Mouse (Mus musculus) fibroblast of lung, adult 2 months (primary cell): ENCODE results near the gene Cracr2b.

Source experiments
- DNase-seq: peaks from one replicate; pipeline ENCODE4 v3.0.0-alpha.2; 2011; ENCODE audit warnings: low read depth

The Cracr2b gene

DNA sequence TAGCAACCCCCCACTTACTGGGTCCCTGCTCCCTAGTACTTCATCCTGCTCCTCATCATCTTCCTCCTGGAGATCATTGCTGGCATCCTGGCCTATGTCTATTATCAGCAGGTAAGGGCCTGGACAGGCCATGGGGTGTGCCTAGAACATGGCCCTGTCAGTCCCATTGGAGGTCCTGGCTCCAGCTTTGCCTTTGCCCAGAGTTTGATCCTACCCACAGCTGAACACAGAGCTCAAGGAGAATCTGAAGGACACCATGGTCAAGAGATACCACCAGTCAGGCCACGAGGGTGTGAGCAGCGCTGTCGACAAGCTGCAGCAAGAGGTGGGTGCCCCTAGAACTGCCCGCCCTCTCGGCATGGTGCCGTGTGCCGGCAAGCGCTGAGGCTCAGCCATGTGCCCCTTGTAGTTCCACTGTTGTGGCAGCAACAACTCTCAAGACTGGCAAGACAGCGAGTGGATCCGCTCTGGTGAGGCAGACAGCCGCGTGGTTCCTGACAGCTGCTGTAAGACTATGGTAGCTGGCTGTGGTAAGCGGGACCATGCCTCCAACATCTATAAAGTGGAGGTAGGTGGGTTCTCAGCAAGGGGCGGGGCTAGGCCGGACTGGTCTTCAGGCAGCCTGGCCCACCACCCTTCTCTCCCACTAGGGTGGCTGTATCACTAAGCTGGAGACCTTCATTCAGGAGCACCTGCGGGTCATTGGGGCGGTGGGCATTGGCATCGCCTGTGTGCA is 9.2 kb downstream of the Cracr2b start:
- DNase-seq, result no peak

DNA sequence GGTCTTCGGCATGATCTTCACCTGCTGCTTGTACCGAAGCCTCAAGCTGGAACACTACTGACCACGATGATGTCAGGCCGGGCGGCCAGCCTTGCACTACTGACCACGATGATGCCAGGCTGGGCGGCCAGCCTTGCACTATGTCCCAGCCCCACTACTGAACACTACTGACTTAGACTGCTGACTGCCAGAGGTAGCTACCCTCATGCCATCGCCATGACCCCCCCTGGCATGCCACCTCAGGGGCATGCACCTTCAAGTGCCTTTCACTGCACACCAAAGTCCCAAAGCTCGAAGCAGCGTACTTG is 9.7 kb downstream of the Cracr2b start:
- DNase-seq, result no peak

DNA sequence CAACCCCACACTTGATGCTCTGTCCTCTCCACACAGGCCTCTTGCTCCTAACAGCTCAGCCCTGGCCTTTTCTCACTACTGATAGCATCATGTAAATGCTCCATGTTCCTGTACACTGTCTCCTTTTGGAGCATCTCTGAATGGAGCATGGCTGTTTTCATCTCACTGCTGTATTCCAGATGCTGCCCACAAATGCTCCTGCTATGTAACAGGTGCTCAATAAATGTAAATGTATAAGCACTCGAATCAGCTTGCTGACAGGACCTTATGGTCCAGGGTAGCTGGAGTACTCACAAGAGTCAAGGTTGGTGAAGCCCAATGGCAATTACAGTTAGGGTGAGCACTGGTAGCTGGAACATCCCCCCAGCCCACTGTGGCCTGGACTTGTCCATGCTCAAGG is 10.3 kb downstream of the Cracr2b start:
- no peak for DNase-seq

DNA sequence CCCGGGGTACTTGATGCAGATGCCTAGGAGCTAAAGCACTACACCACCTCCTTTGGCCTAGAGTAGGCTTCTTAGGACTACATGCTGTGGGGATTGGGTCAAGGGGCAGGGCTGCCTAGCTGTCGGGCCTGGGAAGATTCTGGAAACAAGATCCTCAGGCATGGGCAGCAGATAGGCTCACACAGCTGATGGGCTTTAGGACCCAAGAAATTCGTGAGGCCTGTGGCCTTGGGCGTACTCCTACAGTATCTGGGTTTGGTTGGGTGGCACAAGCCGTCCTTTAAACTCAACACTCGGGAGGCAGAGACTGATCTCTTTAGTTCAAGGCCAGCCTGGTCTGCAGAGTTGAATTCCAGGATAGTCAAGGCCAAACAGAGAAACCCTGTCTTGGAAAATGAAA is 11.3 kb downstream of the Cracr2b start:
- no peak for DNase-seq

DNA sequence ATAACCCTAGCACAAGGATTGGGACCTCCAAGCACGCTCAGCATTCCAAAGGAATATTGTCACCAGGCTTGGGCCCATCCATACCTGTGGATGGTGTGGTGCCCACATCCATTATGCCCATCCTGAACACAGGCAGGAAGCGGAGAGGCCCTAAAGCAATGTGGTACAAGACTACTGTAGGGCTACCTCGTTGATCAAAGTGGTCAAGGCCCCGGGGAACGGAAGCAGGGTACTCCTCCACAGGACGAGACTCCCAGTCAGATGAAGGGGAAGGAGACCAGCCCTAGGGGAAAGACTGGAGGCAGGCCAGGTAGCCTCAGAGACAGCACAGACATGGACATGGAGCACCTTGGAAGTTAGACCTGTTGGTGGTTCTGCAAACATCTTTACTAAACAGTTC is 11.9 kb downstream of the Cracr2b start:
- no peak for DNase-seq

DNA sequence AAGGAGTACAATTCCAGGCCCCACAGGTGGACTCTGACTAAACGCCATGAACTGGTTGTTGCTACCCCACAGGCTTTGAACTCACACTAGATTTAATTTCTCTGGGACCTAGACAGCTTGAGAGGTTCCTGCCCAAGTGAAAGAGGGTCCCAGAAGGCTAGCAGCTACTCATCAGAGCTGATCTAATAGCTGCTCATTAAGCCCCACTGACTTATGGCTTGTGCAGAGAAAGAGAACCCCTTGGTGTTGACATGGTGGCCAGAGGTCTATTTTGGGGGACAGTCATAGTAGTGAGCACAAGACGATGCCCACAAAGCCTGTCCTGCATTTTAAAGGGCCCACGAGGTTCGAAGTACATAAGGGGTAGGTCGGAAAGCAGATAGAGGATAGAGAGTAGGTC is 13.3 kb downstream of the Cracr2b start:
- DNase-seq, result no peak

DNA sequence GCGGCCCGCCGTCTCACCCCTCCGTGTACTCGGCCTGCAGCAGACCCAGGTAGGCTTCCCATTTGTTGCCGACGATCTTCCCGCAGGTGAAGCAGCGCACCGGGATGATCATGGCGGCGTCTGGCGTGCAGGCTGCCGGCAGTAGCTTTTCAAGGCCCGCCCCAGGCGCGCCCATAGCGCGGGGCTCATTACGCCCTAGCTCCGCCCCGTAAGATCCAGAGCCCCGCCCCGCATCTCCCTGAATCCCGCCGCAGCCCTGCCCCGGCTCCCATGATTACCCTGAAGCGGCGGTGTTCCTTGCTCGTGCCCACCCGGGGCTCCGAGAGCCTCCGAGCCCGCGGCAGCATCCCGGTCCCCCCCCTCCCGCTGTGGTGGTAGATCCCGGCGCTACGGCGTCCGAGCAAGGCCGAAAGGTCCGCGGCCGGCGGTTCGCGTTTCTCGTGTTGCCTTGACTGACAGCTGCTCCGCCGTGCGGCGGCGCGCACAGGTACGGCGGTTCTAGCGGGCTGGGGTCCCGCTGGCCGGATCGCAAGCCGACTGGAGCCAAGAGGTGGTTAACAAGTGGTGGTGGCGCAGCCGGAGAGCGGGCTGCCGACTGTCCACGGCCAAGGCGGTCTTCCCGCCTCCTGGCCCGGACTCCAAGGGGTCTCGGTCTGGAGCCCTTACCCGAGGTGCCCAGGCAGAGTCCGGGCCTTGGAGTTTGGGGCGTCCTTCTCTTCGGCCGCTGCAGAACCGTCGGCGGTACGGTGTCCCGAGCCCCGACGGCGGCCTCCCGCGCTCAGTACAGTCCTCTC is 14.3 kb downstream of the Cracr2b start, which contains the start of the genes Polr2l and Tspan4:
Gene Polr2l (minus strand): TSS at position 122 of the 794 bp plus-strand sequence.
Gene Tspan4 (plus strand): TSS at position 230 of the 794 bp plus-strand sequence.
- no peak for DNase-seq

DNA sequence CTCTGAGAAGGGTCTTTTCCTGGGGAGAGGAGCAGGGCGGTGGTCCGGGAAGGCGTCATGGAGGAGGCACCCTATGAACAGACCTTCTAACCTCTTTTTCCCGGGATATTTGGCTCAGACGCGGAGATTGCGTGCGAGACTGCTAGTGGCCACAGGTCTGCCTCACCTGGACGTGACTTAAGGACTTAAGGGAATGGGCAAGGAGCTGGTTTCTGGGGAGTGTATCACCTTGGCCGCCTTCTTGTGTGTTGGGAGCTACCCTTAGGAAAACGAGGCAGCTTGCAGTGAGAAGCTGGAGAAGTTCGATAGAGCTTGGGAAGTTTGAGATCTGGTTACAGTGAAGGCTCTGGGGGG is 14.9 kb downstream of the Cracr2b start:
- no peak for DNase-seq

DNA sequence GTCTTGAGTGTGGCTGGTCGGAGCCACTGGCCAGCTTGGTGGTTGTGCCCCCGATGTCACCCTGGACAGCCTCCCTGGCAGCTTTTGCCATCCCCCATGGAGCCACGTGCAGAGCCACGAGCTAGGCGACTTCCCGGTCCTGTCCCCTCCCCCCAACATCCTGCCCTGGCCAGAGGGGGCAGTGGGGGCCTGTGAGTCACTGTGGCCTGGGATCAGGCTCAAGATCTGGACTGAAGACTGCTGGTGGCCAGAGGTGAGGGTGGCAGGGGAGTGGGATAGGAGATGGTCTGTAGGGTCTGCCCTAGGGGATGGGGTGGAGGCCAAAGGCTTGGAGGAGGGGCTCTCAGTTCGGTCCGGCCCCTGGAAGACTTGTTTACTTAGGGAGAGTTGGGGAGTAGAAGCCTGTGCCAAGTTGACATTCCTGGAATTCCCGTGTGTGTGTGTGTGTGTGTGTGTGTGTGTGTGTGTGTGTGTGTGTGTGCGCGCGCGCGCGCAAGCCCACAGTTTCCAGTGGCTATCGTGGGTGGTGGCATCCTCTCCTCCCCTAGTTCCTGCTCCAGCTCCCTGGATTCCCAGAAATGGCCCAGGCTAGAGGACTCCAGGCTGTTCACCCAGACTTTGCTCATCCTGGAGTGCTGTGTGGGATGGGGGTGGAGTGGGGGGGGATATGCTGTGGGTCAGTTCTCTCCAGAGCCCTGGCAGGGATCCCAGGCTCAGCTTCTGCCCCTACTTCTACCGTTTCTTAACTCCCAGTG is 15.5 kb downstream of the Cracr2b start:
- DNase-seq, result peak; percentile 76

DNA sequence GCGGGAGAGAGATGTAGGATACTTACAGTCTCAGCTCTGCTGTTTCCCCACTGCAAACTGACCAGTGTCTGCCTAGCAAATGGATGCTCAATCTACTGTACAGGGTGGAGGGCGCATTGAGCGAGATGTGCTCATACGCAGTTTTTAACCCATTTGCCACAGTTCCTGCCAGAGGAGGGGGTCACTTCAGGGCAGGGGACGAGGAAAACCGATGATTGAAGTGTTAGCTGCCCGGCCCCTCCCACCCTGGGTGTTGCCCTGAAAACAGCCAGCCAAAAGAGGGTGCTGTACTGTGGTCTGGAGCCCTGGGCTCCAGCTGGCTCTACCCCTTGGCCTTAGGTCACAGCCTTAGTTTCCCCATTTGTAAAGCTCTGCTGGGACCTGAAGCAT is 16.1 kb downstream of the Cracr2b start:
- DNase-seq, result no peak

DNA sequence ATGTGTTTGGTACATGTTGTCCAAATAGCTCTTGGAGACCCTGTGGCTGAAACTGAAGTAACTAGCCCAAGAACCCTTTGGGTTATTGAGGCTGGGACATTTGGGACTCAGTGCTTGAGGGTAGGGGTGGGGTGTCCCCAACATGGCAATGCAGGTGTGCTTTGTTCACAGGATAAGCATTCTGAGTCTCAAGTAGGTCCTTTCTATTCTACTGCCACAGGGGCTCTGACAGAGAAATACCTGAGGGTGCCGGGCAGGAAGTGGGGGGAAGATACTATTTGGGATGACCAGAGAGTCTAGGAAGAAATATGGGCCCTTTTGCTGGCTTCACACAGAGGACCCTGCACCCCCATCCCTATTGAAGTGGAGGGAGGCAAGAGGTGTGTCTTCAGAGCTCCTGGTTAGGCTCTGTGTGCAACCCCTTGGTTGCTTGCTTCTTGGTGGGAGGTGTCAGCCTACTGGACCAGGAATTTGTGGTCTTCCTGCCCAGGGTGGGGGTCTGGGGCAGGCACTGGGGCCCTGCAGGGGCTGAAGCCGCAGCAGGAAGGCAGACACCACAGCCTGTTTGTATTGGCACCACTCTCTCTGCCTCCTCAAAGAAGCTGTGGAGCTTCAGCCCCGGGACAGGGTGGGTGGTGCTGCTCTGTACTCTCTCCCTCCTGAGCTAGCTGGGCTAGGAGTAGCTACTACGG is 16.8 kb downstream of the Cracr2b start:
- no peak for DNase-seq

DNA sequence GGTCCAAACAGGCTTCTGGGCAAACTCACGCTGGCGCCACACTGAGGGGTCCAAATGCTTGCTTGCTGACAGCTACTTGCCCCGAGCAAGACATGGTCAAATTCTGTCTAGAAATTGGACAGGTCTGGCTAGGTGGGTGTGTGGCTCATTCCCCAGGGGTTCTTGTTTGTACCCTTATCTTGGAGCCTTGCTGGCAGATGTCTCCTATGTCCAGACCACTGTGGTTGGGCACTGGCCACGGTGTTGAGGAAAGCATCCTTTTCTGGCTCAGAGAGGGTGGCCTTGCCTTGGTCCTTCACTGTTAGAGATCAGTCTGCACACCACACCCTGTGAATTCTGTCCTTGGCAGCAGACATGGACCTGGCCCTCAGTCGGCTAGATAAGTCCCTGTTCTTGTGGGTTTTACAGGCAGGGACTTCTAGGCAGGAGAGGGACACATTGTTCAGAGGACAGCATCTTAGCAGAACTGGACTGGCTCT is 17.4 kb downstream of the Cracr2b start:
- no peak for DNase-seq

DNA sequence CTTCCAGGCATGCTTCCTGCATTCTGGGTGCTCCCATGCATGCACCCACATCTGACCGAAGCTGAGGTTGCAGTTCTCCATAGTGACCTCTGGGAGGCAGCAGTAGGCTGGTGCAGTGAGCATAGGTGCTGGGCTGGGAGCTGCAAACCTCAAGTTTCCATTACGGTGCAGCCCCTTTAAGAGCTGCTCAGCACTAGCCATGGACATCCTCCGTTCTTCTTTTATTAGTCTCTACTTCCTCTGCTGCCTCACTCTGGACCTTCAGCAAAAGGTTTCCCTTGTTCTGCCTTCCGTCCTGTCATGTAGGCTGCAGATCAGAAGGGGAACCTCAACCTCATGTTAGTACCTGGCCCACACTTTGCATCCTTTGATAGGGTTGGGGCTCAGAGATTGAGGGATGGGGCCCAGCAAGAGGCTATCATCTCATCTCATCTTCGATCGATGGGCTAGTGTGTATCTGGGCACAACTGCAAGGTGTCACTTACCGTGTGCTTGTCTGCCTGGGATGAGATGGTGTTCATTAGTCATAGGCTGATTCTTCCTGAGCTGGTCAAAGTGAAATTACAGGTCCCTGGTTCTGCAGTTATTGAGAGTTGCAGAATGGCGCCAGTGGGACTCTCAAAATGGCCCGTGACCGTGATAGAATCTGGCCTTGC is 20.1 kb downstream of the Cracr2b start:
- DNase-seq, result no peak

DNA sequence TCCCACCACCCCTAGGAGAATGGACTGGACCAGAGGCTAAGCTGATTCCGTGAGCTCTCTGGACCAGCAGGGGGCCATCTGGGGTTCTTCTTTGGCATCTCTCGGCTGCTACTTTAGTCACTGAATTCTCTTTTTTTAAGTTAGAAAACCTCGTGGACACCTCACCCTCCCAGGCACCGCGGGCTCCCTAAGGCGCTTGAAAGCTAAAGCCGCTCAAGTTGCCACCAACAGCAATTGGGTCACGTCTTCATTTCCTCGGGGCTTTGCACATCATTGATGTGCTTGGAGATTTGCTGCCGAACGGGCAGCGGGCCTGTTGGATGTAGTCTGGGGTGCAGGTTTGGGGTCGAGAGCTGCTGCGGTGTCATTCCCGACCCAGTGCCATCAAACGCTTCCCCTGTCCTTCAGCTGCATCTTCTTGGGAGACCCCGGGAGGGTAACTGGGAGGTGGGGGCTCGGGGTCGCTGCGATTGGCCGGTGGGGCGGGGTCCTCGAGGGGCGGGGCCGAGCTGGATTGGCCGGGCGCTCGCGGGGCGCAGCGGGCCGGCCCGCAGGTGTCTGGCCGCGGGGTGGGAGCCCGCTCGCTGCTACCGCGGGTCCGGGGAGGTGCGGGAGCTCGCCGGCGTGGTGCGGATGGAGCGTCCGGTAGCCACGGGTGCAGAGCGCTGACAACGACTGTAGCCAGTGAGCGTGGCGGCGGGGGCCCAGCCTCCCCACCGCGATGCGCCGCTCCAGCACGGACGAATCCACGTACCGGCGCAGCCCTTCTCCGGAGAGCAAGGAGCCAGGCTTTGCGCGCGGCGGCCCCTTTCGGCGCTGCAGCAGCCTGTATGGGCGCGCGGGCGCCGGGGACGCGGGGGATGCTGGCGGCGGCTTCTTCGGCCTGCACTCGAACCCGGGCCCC is 20.9 kb downstream of the Cracr2b start:
- DNase-seq, result no peak

DNA sequence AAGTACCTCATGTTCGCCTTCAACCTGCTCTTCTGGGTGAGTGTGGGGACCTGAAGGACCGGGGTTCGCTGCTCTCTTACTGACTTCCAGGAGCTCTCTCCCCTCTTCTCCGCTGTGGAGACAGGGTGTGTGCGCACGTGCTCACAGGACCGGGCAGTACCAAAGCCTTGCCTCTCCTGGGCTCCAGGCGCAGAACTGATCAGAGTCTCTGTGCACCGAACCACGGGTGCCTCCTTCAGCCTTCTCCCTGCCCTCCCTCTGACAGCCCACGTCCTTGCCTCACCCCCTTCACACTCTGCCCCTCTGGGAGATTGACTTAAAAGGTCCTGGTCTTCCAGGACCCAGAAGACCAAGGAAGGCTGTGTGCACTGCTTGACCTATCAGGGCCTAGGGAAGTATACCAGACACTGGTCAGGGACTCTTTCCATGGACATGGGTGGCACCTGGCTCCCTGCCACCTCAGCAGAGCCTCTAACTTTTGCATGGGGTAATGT is 21.7 kb downstream of the Cracr2b start:
- DNase-seq, result no peak

DNA sequence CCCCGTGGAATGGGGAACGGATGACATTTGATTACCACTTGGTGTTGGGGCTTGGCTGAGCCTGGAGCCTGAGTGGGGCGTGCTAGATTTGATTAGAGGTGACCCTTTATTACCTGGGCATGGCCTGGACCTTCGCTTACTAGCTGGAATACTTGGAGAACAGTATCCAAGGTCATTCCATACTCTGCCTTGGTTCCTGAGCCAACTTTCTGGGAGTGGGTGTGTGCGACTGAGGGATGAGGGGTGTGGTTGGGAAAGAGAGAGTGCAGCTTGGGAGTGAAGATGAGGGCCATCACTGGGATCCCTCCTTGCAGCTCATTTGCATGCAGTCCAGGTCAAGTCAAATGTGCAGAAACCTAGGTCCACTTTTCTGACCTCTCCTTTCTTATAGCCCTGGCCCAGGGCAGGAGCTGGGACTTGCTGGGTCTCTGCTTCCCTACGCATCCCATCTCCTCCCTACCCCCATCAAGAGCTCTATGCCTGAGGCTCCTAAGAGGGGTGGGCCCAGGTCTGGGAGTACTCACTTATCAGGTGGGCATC is 22.3 kb downstream of the Cracr2b start:
- no peak for DNase-seq

DNA sequence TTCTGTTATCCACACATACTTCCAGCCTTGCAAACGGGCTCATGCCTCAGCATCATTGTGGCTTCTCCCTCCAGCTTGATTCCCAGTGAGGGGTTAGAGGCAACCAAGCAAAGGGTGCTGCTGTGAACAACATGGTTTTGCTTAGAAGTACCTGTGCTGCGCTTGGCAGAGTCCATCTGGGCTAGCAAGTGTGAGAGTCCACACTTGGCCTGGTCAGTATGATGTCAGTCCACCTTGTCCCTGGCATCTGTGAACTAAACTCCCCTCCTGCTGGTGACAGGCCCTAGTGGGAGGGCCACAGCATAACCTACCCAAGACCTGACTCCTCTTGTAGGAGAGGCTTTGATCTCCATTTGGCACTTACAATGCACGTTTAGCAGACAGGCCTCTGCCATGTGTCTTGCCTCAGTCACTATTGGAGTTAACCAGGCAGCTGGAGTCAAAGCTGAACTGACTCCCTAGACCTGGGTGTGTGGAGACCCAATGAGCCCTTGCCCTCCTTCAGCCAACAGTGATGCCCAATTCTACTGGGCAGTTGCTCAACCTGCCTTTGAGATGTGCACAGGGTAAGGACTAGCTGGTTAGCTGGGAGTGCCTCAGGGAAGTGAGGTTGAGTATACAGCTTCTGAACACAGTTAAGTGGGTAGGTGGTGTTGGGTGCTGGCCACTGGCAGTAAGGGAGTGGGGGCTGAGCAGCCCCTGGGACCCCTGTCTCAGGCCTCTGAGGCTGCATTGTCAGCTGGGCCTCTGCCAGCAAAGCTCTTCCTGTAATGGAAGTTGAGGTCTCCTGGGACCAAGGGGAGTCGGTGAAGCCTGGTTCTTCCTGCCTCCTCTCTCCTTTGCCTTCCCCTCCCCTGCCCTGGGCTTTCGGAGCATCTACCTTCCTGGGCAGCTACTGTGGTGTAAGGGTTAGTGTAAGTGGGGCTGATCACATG is 23.6 kb downstream of the Cracr2b start:
- no peak for DNase-seq

DNA sequence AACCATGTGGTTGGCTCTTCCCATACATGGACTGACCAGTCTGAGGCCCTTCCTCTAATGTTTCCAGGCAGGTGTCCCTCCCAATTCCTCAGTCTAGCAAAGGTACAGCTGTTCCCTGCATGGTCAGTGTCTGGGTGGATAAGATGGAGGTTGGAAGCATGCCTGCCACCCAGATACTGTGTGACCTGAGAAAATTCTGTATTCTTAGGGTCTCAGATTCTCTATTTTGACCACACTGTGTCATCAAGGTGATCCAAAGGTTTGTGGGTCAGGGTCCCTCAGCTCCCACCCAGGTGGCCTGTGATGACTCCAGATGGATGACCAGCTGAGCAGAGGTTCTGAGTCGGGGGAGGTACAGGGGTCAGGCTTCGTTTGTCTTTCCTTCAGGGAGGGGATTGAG is 24.3 kb downstream of the Cracr2b start:
- DNase-seq, result no peak

DNA sequence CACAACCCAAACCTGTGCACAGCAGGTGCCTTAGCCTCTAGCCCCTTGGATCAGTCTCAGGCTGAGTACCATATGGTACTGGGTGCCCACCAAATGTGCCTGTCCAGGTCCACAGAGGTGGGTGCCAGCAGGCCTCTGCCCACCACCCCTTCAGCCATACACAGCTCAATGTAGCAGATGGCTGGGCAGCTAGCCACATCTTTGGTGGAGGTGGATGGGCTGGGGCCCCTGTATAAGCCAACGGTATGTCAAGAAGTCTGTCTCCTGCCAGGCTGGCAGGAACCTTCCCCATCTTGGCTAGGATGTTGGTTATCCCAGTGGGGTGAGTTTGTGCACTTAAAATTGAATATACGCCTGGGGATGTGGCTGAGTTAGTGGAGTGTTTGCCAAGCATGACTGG is 24.7 kb downstream of the Cracr2b start:
- DNase-seq, result no peak
